Mouse (Mus musculus): ENCODE data around the gene Dock1. TPM values are rescaled to one million over a fixed set of nuclear protein-coding genes. Genes with fewer than 3 reads are reported as not detected.

Dock1 gene
- total and polyA plus RNA-seq, 3 experiments, result not detected

- Histone ChIP-seq H3K4me3 (replicated peaks in 1 of 3; ENCODE audit: low read depth in 2 of 3, low read length in 2 of 3, poor library complexity in 1 of 3) (no peak overlapping the region), H3K9me3 (replicated peaks; ENCODE audit: low read length) (peaks cover 85% of the 10 kb centered on the region), H3K4me1 (ENCODE audit: control insufficient read depth in 1 of 2, insufficient read depth in 2 of 2) (no peaks in the 10 kb centered on the region), H3K79me2 (replicated peaks; ENCODE audit: control insufficient read depth, extremely low read depth, insufficient read depth, poor library complexity, severe bottlenecking) (no peaks in the 10 kb centered on the region), H3K27me3 (replicated peaks) (no peaks in the 10 kb centered on the region), H3K27ac (ENCODE audit: insufficient read depth, low read depth) (no peak overlapping the region), H3K4me2 (ENCODE audit: insufficient read depth, low read depth, poor library complexity, severe bottlenecking) (no peak overlapping the region), H3K36me3 (replicated peaks in 1 of 2; ENCODE audit: control insufficient read depth in 1 of 2, insufficient read depth in 1 of 2, low read length in 1 of 2) (no peaks in the 10 kb centered on the region), H3K9ac (ENCODE audit: insufficient read depth, low read depth) (no peak overlapping the region)
- TF ChIP-seq ZKSCAN1 (IDR thresholded peaks at IDR 0.05; ENCODE audit: borderline replicate concordance, low read depth, low read length) (no peak), HCFC1 (IDR thresholded peaks at IDR 0.05; ENCODE audit: low read depth, low read length) (no peak), KAT2A (IDR thresholded peaks at IDR 0.05; ENCODE audit: insufficient replicate concordance, low read length) (no peak), ZC3H11A (IDR thresholded peaks at IDR 0.05; ENCODE audit: low read depth, low read length) (no peak), E2F4 (IDR thresholded peaks at IDR 0.05; ENCODE audit: insufficient replicate concordance, low read depth, low read length) (no peak), UBTF (IDR thresholded peaks at IDR 0.05; ENCODE audit: low read depth, low read length) (no peak), NELFE (IDR thresholded peaks at IDR 0.05; ENCODE audit: low read depth, low read length) (no peak), NRF1 (IDR thresholded peaks at IDR 0.05; ENCODE audit: low read depth, low read length) (no peak), USF1 (IDR thresholded peaks at IDR 0.05; ENCODE audit: low read depth, low read length) (no peak), MAZ (IDR thresholded peaks at IDR 0.05; ENCODE audit: low read depth, low read length) (no peak), MYC (IDR thresholded peaks at IDR 0.05; ENCODE audit: low read depth, low read length) (no peak), CTCF (conservative IDR thresholded peaks at IDR 0.05 in 1 of 2, IDR thresholded peaks at IDR 0.05 in 1 of 2; ENCODE audit: low read depth in 2 of 2, low read length in 2 of 2) (no peak), TBP (conservative IDR thresholded peaks at IDR 0.05; ENCODE audit: low read depth, low read length) (no peak), GABPA (IDR thresholded peaks at IDR 0.05; ENCODE audit: insufficient replicate concordance, low read depth, low read length) (no peak), SMC3 (IDR thresholded peaks at IDR 0.05; ENCODE audit: low read depth, low read length) (no peak), MAX (IDR thresholded peaks at IDR 0.05; ENCODE audit: low read length) (no peak), CHD1 (IDR thresholded peaks at IDR 0.05; ENCODE audit: low read depth, low read length) (no peak)
- dilution Hi-C loops (cut with MboI; ENCODE audit: extremely low pct_ligation_motif_present, extremely low pct_unique_long_range_greater_than_20kb, low sequenced_read_pairs) (no loop called here), in situ Hi-C loops (cut with MboI; ENCODE audit: low pct_ligation_motif_present, low pct_unique_long_range_greater_than_20kb, low sequenced_read_pairs) (no loop called here)
- no peak for DNase-seq (ENCODE audit: extremely low read depth)
These were observed 222.0 kb downstream of the Dock1 start for GRCm38 (mm10) chr7:134892449-134892871.

GRCm38 (mm10) chr7:134892972-134893371 lies 222.5 kb downstream of the Dock1 start:
- no peak overlapping the region for H3K4me3 ChIP-seq (replicated peaks in 1 of 3; ENCODE audit: low read depth in 2 of 3, low read length in 2 of 3, poor library complexity in 1 of 3)

More at GRCm38 (mm10) chr7:134892972-134893371, 222.5 kb downstream of the Dock1 start:
- in situ Hi-C loops (cut with MboI; ENCODE audit: low pct_ligation_motif_present, low pct_unique_long_range_greater_than_20kb, low sequenced_read_pairs) (no loop called here), dilution Hi-C loops (cut with MboI; ENCODE audit: extremely low pct_ligation_motif_present, extremely low pct_unique_long_range_greater_than_20kb, low sequenced_read_pairs) (no loop called here)
- H3K79me2 ChIP-seq (replicated peaks; ENCODE audit: control insufficient read depth, extremely low read depth, insufficient read depth, poor library complexity, severe bottlenecking), result no peaks in the 10 kb centered on the region
- H3K27me3 ChIP-seq (replicated peaks), result no peaks in the 10 kb centered on the region
- no peak overlapping the region for H3K4me2 ChIP-seq (ENCODE audit: insufficient read depth, low read depth, poor library complexity, severe bottlenecking)
- H3K4me1 ChIP-seq (ENCODE audit: control insufficient read depth in 1 of 2, insufficient read depth in 2 of 2), result no peaks in the 10 kb centered on the region
- H3K9ac ChIP-seq (ENCODE audit: insufficient read depth, low read depth), result no peak overlapping the region
- TF ChIP-seq USF2 (conservative IDR thresholded peaks at IDR 0.05; ENCODE audit: low read depth, low read length) (no peak), RAD21 (IDR thresholded peaks at IDR 0.05; ENCODE audit: low read depth, low read length) (no peak), SIN3A (IDR thresholded peaks at IDR 0.05; ENCODE audit: low read length) (no peak), EP300 (IDR thresholded peaks at IDR 0.05; ENCODE audit: low read length) (no peak), POLR2AphosphoS2 (IDR thresholded peaks at IDR 0.05; ENCODE audit: low read depth, low read length) (no peak), JUN (IDR thresholded peaks at IDR 0.05; ENCODE audit: insufficient read depth, low read depth, low read length) (no peak), GABPA (IDR thresholded peaks at IDR 0.05; ENCODE audit: insufficient replicate concordance, low read depth, low read length) (no peak), ZNF384 (IDR thresholded peaks at IDR 0.05; ENCODE audit: low read depth, low read length) (no peak), RCOR1 (conservative IDR thresholded peaks at IDR 0.05; ENCODE audit: low read depth, low read length) (no peak), MAFK (IDR thresholded peaks at IDR 0.05; ENCODE audit: insufficient replicate concordance, low read length) (no peak), MYC (IDR thresholded peaks at IDR 0.05; ENCODE audit: low read depth, low read length) (no peak), ZKSCAN1 (IDR thresholded peaks at IDR 0.05; ENCODE audit: borderline replicate concordance, low read depth, low read length) (no peak), MAX (IDR thresholded peaks at IDR 0.05; ENCODE audit: low read length) (no peak), ZC3H11A (IDR thresholded peaks at IDR 0.05; ENCODE audit: low read depth, low read length) (no peak), MXI1 (IDR thresholded peaks at IDR 0.05; ENCODE audit: low read depth, low read length) (no peak), PAX5 (IDR thresholded peaks at IDR 0.05; ENCODE audit: low read length) (no peak), ETS1 (conservative IDR thresholded peaks at IDR 0.05; ENCODE audit: low read depth, low read length) (no peak), E2F4 (IDR thresholded peaks at IDR 0.05; ENCODE audit: insufficient replicate concordance, low read depth, low read length) (no peak)
- peaks cover 83% of the 10 kb centered on the region for H3K9me3 ChIP-seq (replicated peaks; ENCODE audit: low read length)
- DNase-seq (ENCODE audit: extremely low read depth), result no peak
- H3K36me3 ChIP-seq (replicated peaks in 1 of 2; ENCODE audit: control insufficient read depth in 1 of 2, insufficient read depth in 1 of 2, low read length in 1 of 2), result no peaks in the 10 kb centered on the region
- no peak overlapping the region for H3K27ac ChIP-seq (ENCODE audit: insufficient read depth, low read depth)

Measured in CH12.LX (cell line).